Mouse (Mus musculus): ENCODE results near the gene Serpina16.
"Not testable (repeated sequence)": the region's sequence is repeated elsewhere in the genome, so short reads cannot be mapped to it uniquely, and the experiment has no call there.

DNA sequence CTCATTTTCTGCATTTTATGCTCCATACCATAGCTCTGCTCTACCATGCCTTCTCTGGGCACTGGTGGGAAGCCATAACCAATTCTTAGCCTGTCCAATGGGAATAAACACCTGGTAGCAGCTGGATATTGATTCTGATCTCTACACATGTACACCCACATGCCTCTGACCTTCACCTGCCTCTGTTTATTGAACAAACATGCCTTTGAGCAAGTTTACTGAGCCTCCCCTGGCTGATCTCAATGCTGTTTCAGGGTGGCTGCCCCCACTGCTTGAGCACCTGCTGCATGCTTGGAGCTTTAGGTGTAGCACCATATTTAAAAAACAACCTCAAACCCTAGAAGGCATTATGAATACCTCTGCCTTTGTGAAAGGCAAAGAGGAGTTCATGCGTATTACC, 3.9 kb upstream of the Serpina16 start:
- TF ChIP-seq CTCF, EP300 (IDR thresholded peaks at IDR 0.05; ENCODE audit: low read depth): not testable (repeated sequence)
